Mouse (Mus musculus) kidney, postnatal 0 days (tissue): Measurements from ENCODE around the gene Slc19a3. TPM values are rescaled to one million over a fixed set of nuclear protein-coding genes. Genes with fewer than 3 reads are reported as not detected.
A peak's percentile ranks its signal among the peaks of the same experiment; 100 is the strongest.

Experiments
- ATAC-seq: fragments of 200-750 bp; cut with Nextera tagmentation; replicated peaks from 2 replicates; pipeline ENCODE4 v1.8.0; 2017; ENCODE audit warnings: low read depth, moderate number of reproducible peaks, moderate TSS enrichment, moderate library complexity; ENCODE audit not compliant: low FRiP score
- DNase-seq: peaks from one replicate; pipeline ENCODE4 v3.0.0-alpha.2; 2016; ENCODE audit warnings: low spot score
- H3K27ac ChIP-seq: fragments of 300-500 bp; sonication (generic); 2 replicates; pipeline ENCODE4 v1.5.1; 2014; ENCODE audit warnings: mild to moderate bottlenecking
- H3K27me3 ChIP-seq: fragments of 300-500 bp; sonication (generic); 2 replicates; pipeline ENCODE4 v1.6.1; 2014; ENCODE audit warnings: low read length, mixed read lengths; ENCODE audit not compliant: insufficient read depth
- H3K36me3 ChIP-seq: fragments of 300-500 bp; sonication (generic); 2 replicates; pipeline ENCODE4 v1.6.1; 2014; ENCODE audit warnings: low read length, mixed read lengths; ENCODE audit not compliant: insufficient read depth
- H3K4me1 ChIP-seq: fragments of 300-500 bp; sonication (generic); replicated peaks from 2 replicates; pipeline ENCODE4 v1.6.1; 2014; ENCODE audit warnings: antibody characterized with exemption, low read length, mixed read lengths; ENCODE audit not compliant: insufficient read depth
- H3K4me2 ChIP-seq: fragments of 300-500 bp; sonication (generic); 2 replicates; pipeline ENCODE4 v1.6.1; 2014; ENCODE audit warnings: mild to moderate bottlenecking, low read length, moderate library complexity, mixed read lengths
- H3K4me3 ChIP-seq: fragments of 300-500 bp; sonication (generic); replicated peaks from 2 replicates; pipeline ENCODE4 v1.5.1; 2014; ENCODE audit warnings: low read depth, low read length
- H3K9ac ChIP-seq: fragments of 300-500 bp; sonication (generic); 2 replicates; pipeline ENCODE4 v1.6.1; 2014; ENCODE audit warnings: low read depth, low read length
- H3K9me3 ChIP-seq: fragments of 300-500 bp; sonication (generic); replicated peaks from 2 replicates; pipeline ENCODE4 v1.6.1; 2016; ENCODE audit warnings: low read length, inconsistent platforms, mixed read lengths
- CTCF ChIP-seq: IDR thresholded peaks from 2 replicates; pipeline ENCODE4 v1.5.1; 2016; ENCODE audit warnings: antibody characterized with exemption, low read depth, mild to moderate bottlenecking, moderate library complexity
- WGBS: fragments of 180-500 bp; shearing (Covaris S2); extraction: QIAGEN DNeasy Blood & Tissue Kit; methylation state at CpG from one replicate; pipeline ENCODE4 v1.1.7; 2014; 5-methylcytosine and 5-hydroxymethylcytosine counted together
- polyA plus RNA-seq: library from polyadenylated mRNA; unstranded; fragments of >200 nt; fragmentation: Nextera tagmentation; extraction: Ambion mirVana; gene quantifications from 2 replicates; pipeline ENCODE4 v1.2.1, GENCODE M21; 2015

Gene Slc19a3
- polyA plus RNA-seq: 3.1 and 3.4 TPM in 2 replicates

- H3K9ac ChIP-seq: peak within 1 kb of the TSS; percentile 40
Measured at GRCm38 (mm10) chr1:83038109-83038672, at the start of gene Slc19a3. Slc19a3 (minus strand) TSS chr1:83038448.

GRCm38 (mm10) chr1:83084790-83085189, 46.5 kb upstream of the Slc19a3 start:
- DNase-seq: peak; percentile 28
- no peaks in the 10 kb centered on the region for H3K4me1 ChIP-seq
- ATAC-seq: no peak
- no peak for TF ChIP-seq CTCF
- H3K9ac ChIP-seq: no peak overlapping the region
- H3K27ac ChIP-seq: no peak overlapping the region
- H3K27me3 ChIP-seq: no peaks in the 10 kb centered on the region
- H3K4me2 ChIP-seq: no peak overlapping the region
- 73% methylated on average over 2 of the region's 2 CpGs for WGBS
- no peaks in the 10 kb centered on the region for H3K9me3 ChIP-seq
- H3K36me3 ChIP-seq: no peaks in the 10 kb centered on the region
- H3K4me3 ChIP-seq: no peak overlapping the region

More at GRCm38 (mm10) chr1:83038109-83038672, at the start of gene Slc19a3:
- Histone ChIP-seq H3K4me3 (peak within 1 kb of the TSS; percentile 47), H3K4me2 (peak within 1 kb of the TSS; percentile 66), H3K4me1 (0 out of 2 replicates have a peak, but pooled peaks cover 4% of the 10 kb centered on the region), H3K27me3 (no peaks in the 10 kb centered on the region), H3K36me3 (no peaks in the 10 kb centered on the region), H3K9me3 (no peaks in the 10 kb centered on the region), H3K27ac (no peak within 1 kb of the TSS)
- ATAC-seq: peak; percentile 90
- no peak for TF ChIP-seq CTCF
- peak; percentile 76 for DNase-seq
- WGBS: under 1% methylated on average over 25 of the region's 25 CpGs

DNA sequence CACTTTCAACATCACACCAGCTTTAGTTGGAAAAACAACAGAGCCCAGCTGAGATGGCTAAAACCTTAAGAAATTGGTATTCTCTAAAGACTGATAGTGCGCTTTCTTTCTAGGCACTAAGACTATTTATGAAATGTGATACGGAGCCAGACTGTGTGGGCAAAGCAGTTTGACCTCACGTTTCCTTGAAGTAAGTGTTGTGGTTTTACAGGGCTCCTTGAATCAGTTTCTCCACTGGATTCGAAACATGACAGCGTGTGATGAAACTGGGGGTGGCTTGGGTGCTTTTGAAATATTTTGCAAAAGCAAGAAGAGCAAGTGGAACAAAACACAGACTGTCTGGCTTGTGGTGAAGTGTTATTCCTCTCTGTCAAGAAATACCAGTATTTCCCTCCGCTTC, 38.8 kb upstream of the Slc19a3 start:
- no peak for TF ChIP-seq CTCF
- Histone ChIP-seq H3K4me1 (no peaks in the 10 kb centered on the region), H3K27me3 (no peaks in the 10 kb centered on the region), H3K27ac (no peak overlapping the region), H3K4me3 (no peak overlapping the region), H3K36me3 (no peaks in the 10 kb centered on the region), H3K9ac (no peak overlapping the region), H3K4me2 (no peak overlapping the region), H3K9me3 (no peaks in the 10 kb centered on the region)
- DNase-seq: no peak
- 72% methylated on average over 6 of the region's 6 CpGs for whole genome bisulfite sequencing
- no peak for ATAC-seq

GRCm38 (mm10) chr1:83076190-83076917, 38.1 kb upstream of the Slc19a3 start:
- DNase-seq (peak; percentile 84), ATAC-seq (peak; percentile 69; the same call in 1 of the 2 replicates)
- WGBS: 47% methylated on average over 11 of the region's 11 CpGs
- H3K4me3 ChIP-seq: peak overlapping the region; percentile 23; the same call in 1 of the 2 replicates
- H3K4me1 ChIP-seq: no peaks in the 10 kb centered on the region
- TF ChIP-seq CTCF: peak; percentile 89
- no peaks in the 10 kb centered on the region for H3K27me3 ChIP-seq
- H3K27ac ChIP-seq: no peak overlapping the region
- H3K36me3 ChIP-seq: no peaks in the 10 kb centered on the region
- H3K9ac ChIP-seq: no peak overlapping the region
- no peaks in the 10 kb centered on the region for H3K9me3 ChIP-seq
- peak overlapping the region; percentile 47 for H3K4me2 ChIP-seq

GRCm38 (mm10) chr1:83075526-83076189, 37.4 kb upstream of the Slc19a3 start:
- H3K36me3 ChIP-seq: no peaks in the 10 kb centered on the region
- H3K27me3 ChIP-seq: no peaks in the 10 kb centered on the region
- ATAC-seq (no peak), DNase-seq (no peak)
- H3K27ac ChIP-seq: no peak overlapping the region
- no peak overlapping the region for H3K9ac ChIP-seq
- 34% methylated on average over 15 of the region's 15 CpGs for WGBS
- H3K4me3 ChIP-seq: peak overlapping the region; percentile 23; the same call in 1 of the 2 replicates
- H3K4me1 ChIP-seq: no peaks in the 10 kb centered on the region
- H3K9me3 ChIP-seq: no peaks in the 10 kb centered on the region
- no peak for TF ChIP-seq CTCF
- peak overlapping the region; percentile 47 for H3K4me2 ChIP-seq

DNA sequence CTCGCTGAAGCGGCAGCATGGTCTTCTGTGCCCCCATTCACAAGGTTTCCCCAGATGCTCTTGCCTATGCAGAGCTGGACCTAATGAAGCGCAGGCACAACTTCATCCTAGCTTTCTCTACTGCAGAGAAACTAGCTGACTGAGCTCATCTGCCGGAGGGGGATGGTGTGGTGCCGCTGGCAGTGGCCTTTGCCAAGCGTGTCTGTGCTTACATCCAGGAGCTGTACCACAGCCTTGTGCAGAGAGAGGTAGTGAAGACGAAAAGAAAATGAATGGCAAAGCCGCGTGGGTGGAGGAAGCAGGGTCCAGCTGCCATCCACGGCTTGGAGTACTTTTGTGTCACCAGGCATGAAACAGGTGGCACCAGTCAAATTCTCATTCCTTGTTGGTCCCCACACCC, 29.0 kb upstream of the Slc19a3 start:
- H3K9ac ChIP-seq: no peak overlapping the region
- no peak overlapping the region for H3K4me2 ChIP-seq
- no peaks in the 10 kb centered on the region for H3K36me3 ChIP-seq
- no peak for ATAC-seq
- no peak overlapping the region for H3K27ac ChIP-seq
- no peak overlapping the region for H3K4me3 ChIP-seq
- H3K27me3 ChIP-seq: no peaks in the 10 kb centered on the region
- DNase-seq: no peak
- 78% methylated on average over 10 of the region's 10 CpGs for WGBS
- TF ChIP-seq CTCF: no peak
- no peaks in the 10 kb centered on the region for H3K9me3 ChIP-seq
- no peaks in the 10 kb centered on the region for H3K4me1 ChIP-seq
